Mouse (Mus musculus) forebrain, embryonic 15.5 days (tissue): ENCODE measurements around the gene Tas2r107. TPM values are rescaled to one million over a fixed set of nuclear protein-coding genes. Genes with fewer than 3 reads are reported as not detected.
"Not testable (repeated sequence)": the region's sequence is repeated elsewhere in the genome, so short reads cannot be mapped to it uniquely, and the experiment has no call there.

Experiments used
- ATAC-seq: fragments of 200-750 bp; cut with Nextera tagmentation; replicated peaks from 2 replicates; pipeline ENCODE4 v1.8.0; 2017; ENCODE audit warnings: mild to moderate bottlenecking, moderate TSS enrichment, moderate library complexity
- H3K27ac ChIP-seq: fragments of 300-500 bp; sonication (generic); replicated peaks from 2 replicates; pipeline ENCODE4 v1.5.1; 2015; ENCODE audit warnings: mild to moderate bottlenecking, inconsistent platforms
- H3K27me3 ChIP-seq: fragments of 300-500 bp; sonication (generic); 2 replicates; pipeline ENCODE4 v1.6.1; 2015; ENCODE audit warnings: inconsistent platforms
- H3K36me3 ChIP-seq: fragments of 300-500 bp; sonication (generic); 2 replicates; pipeline ENCODE4 v1.6.1; 2015; ENCODE audit warnings: mild to moderate bottlenecking, inconsistent platforms
- H3K4me1 ChIP-seq: fragments of 300-500 bp; sonication (generic); 2 replicates; pipeline ENCODE4 v1.6.1; 2015; ENCODE audit warnings: inconsistent platforms
- H3K4me2 ChIP-seq: fragments of 300-500 bp; sonication (generic); replicated peaks from 2 replicates; pipeline ENCODE4 v1.6.1; 2015; ENCODE audit warnings: mild to moderate bottlenecking, inconsistent platforms
- H3K4me3 ChIP-seq: fragments of 300-500 bp; sonication (generic); 2 replicates; pipeline ENCODE4 v1.5.1; 2015; ENCODE audit warnings: mild to moderate bottlenecking, inconsistent platforms
- H3K9ac ChIP-seq: fragments of 300-500 bp; sonication (generic); replicated peaks from 2 replicates; pipeline ENCODE4 v1.6.1; 2015; ENCODE audit warnings: mild to moderate bottlenecking, inconsistent platforms
- H3K9me3 ChIP-seq: fragments of 300-500 bp; sonication (generic); 2 replicates; pipeline ENCODE4 v1.6.1; 2016; ENCODE audit warnings: inconsistent platforms
- WGBS: fragments of 180-500 bp; shearing (Covaris S2); methylation state at CpG from one replicate; pipeline ENCODE4 v1.1.7; 2015; ENCODE audit warnings: mixed read lengths; 5-methylcytosine and 5-hydroxymethylcytosine counted together
- polyA plus RNA-seq: library from polyadenylated mRNA; unstranded; fragments of >200 nt; fragmentation: Nextera tagmentation; extraction: Ambion mirVana; gene quantifications from 2 replicates; pipeline ENCODE4 v1.2.1, GENCODE M21; 2015

Gene Tas2r107
- polyA plus RNA-seq, result not detected in 2 replicates

DNA sequence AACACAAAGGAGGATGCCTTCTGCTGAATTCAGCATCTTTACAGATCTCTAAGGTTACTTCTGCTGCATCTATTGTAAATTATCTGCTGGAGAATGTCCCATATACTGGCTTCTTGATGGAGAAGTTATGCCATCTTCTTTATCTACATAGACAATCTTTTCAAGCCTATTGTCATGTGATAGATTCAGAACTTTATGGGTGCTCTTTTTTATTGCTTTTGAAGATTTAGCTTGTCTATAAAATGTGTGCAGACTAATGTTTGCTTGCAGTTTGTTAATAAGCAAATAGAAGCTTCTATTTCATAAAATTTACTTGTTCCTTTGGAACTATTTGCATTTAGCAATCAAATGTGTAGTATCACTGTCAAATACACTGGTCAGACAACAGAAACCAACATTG is at the start of gene Tas2r107:
TSS of gene Tas2r107 (minus strand) at position 101 of the 400 bp plus-strand sequence.
- Histone ChIP-seq H3K4me1 (no peaks in the 10 kb centered on the region), H3K4me3 (no peak within 1 kb of the TSS), H3K27me3 (no peaks in the 10 kb centered on the region), H3K4me2 (no peak within 1 kb of the TSS), H3K36me3 (no peaks in the 10 kb centered on the region), H3K9me3 (peaks cover 22% of the 10 kb centered on the region), H3K27ac (no peak within 1 kb of the TSS), H3K9ac (no peak within 1 kb of the TSS)
- no peak for ATAC-seq

DNA sequence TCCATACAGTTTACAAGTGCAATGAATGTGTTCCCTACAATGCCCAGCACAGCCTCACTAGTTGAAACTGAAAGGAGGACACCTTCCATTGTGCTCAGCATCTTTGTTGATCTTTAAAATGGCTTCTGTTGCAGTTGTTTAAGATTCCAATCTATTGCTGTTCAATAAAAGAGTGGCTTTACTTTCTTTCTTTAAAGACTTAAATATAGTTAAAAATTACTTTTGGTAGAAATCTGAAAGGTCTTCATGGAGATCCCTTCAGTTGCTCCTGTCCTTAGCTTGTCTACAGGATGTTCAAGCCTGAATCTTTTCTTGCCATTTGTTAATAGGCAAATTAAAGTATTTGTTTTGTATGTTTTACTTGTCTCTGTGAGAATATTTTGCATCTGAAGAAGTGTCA is 30.0 kb upstream of the Tas2r107 start, which contains the start of gene Tas2r114:
TSS of gene Tas2r114 (minus strand) at position 101 of the 400 bp plus-strand sequence.
- Histone ChIP-seq H3K36me3 (no peaks in the 10 kb centered on the region), H3K27ac (no peak within 1 kb of the TSS), H3K4me3 (no peak within 1 kb of the TSS), H3K9ac (no peak within 1 kb of the TSS), H3K9me3 (peaks cover 12% of the 10 kb centered on the region), H3K27me3 (no peaks in the 10 kb centered on the region), H3K4me2 (no peak within 1 kb of the TSS), H3K4me1 (no peaks in the 10 kb centered on the region)
- ATAC-seq, result no peak

DNA sequence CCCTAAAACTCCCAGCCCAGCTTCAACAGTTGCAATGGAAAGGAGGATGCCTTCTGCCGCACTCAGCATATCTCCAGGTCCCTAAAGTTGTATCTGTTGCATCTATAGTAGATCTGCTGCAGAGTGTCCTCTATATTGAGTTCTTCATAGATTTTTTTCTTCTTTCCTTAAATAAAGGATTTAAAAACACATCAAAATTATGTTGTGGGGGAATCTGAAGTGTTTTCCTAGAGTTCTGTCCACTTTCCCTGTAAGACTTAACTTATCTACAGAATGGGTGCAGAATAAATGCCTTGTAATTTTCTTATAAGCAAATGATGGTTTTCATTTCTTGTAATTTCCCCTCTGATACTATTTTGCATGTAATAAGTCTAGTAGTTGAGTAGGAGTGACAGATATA is 27.4 kb upstream of the Tas2r107 start, which contains the start of gene Tas2r105:
TSS of gene Tas2r105 (minus strand) at position 101 of the 400 bp plus-strand sequence.
- Histone ChIP-seq H3K4me2 (no peak within 1 kb of the TSS), H3K4me3 (no peak within 1 kb of the TSS), H3K4me1 (no peaks in the 10 kb centered on the region), H3K36me3 (no peaks in the 10 kb centered on the region), H3K27me3 (no peaks in the 10 kb centered on the region), H3K27ac (no peak within 1 kb of the TSS), H3K9me3 (peaks cover 8% of the 10 kb centered on the region; the same call in 1 of the 2 replicates), H3K9ac (no peak within 1 kb of the TSS)
- 77% methylated on average over 1 of the region's 1 CpGs for WGBS
- ATAC-seq, result no peak

DNA sequence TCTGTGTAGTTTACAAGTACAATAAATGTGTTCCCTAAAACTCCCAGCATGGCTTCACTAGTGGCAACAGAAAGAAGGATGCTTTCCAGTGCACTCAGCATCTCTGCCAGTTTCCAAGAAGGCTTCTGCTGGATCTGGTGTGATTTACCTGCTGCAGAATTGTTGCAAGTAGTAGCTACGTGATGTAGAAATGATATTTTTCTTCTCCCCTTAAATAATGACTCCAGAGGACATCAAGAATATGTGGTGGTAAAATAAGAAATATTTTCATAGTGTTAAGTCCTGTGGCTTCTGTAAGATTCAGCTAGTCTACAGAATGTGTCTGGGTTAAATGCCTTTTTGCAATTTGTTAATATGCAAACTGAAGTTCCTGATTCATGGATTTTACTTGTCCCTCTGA is 25.7 kb upstream of the Tas2r107 start, which contains the start of gene Tas2r104:
TSS of gene Tas2r104 (minus strand) at position 101 of the 400 bp plus-strand sequence.
- no peak for ATAC-seq
- Histone ChIP-seq H3K27ac (no peak within 1 kb of the TSS), H3K9ac (no peak within 1 kb of the TSS), H3K9me3 (peaks cover 5% of the 10 kb centered on the region; the same call in 1 of the 2 replicates), H3K4me2 (no peak within 1 kb of the TSS), H3K36me3 (no peaks in the 10 kb centered on the region), H3K27me3 (no peaks in the 10 kb centered on the region), H3K4me1 (no peaks in the 10 kb centered on the region), H3K4me3 (no peak within 1 kb of the TSS)
- 89% methylated on average over 1 of the region's 1 CpGs for WGBS

DNA sequence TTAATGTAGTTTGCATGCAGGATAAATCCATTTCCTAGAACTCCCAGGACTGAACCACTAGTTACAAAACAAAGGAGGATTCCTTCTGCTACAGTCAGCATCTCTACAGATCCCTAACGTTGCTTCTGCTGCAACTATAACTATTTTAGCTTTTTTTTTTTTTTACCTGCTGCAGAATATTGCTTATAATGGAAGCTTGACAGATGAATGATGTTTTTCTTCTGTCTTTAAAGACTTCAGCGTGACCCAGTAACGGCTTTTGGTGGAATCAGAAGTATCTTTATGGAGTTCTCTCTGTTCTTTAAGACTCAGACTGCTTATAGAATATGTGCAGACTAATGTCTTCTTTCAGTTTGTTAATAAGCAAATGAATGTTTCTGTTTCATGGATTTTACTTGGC is 18.8 kb upstream of the Tas2r107 start, which contains the start of gene Tas2r106:
TSS of gene Tas2r106 (minus strand) at position 101 of the 400 bp plus-strand sequence.
- H3K4me1 ChIP-seq, result no peaks in the 10 kb centered on the region
- no peak within 1 kb of the TSS for H3K4me3 ChIP-seq
- WGBS, result 73% methylated on average over 3 of the region's 3 CpGs
- H3K9me3 ChIP-seq, result peaks cover 13% of the 10 kb centered on the region; the same call in 1 of the 2 replicates
- H3K4me2 ChIP-seq, result no peak within 1 kb of the TSS
- H3K36me3 ChIP-seq, result no peaks in the 10 kb centered on the region
- ATAC-seq, result no peak
- H3K9ac ChIP-seq, result no peak within 1 kb of the TSS
- no peak within 1 kb of the TSS for H3K27ac ChIP-seq
- no peaks in the 10 kb centered on the region for H3K27me3 ChIP-seq

DNA sequence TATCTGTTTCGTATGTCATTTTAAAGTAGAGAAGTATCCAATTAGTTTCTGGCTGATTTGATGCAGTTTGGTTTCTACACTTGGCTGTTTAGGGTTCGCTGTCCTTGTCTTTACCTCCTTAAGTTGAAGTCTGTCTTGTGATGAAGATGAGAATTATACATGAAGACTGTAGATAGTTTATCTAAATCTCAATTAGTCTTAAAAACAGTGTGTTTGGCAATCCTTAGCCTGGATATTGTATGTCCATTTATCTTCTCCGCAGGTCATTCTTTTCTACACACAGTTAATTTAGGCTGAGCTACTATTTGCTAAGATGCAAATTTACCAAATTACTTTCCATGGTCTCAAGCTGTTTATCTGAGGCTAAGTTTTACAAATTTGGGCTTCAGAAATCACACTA is 29.1 kb downstream of the Tas2r107 start, which contains the start of gene Tas2r130:
TSS of gene Tas2r130 (minus strand) at position 101 of the 400 bp plus-strand sequence.
- H3K9ac ChIP-seq, result no peak within 1 kb of the TSS
- H3K36me3 ChIP-seq, result no peaks in the 10 kb centered on the region
- H3K4me3 ChIP-seq, result no peak within 1 kb of the TSS
- no peak for ATAC-seq
- H3K4me2 ChIP-seq, result no peak within 1 kb of the TSS
- H3K9me3 ChIP-seq, result no peaks in the 10 kb centered on the region
- no peak within 1 kb of the TSS for H3K27ac ChIP-seq
- WGBS, result 77% methylated on average over 3 of the region's 3 CpGs
- no peaks in the 10 kb centered on the region for H3K27me3 ChIP-seq
- no peaks in the 10 kb centered on the region for H3K4me1 ChIP-seq

DNA sequence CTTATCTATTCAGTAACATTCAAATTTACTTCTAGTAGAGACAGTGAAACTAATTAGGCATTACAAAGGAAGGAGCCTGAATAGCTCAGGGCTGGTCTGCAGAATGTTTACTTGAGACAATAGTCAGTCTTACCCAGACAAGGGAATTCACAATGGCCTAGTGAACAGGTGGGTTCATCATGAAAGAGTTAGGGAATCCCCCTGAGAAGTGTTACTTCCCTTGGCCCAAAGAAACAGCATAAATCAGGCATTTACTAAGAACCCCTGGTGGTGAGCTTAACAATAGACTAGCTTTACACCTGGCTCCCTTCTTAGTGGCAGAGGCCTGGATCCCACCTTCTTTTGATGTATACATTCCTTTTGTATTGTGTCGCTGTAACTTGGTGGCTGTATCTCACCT is 50.0 kb downstream of the Tas2r107 start:
- not testable (repeated sequence) for H3K9me3 ChIP-seq, H3K4me2 ChIP-seq, H3K27ac ChIP-seq, H3K36me3 ChIP-seq, H3K27me3 ChIP-seq, H3K4me1 ChIP-seq, ATAC-seq, H3K4me3 ChIP-seq, H3K9ac ChIP-seq
- WGBS, result 77% methylated on average over 1 of the region's 1 CpGs

Other genes starting within 250 kb of the Tas2r107 start
- not detected in 2 replicates for gene 5430401F13Rik, start 173.7 kb downstream of the Tas2r107 start, polyA plus RNA-seq
- not detected in 2 replicates for gene Gm6619, start 173.7 kb downstream of the Tas2r107 start, polyA plus RNA-seq
- not detected in 2 replicates for gene Tas2r130, start 29.2 kb downstream of the Tas2r107 start, polyA plus RNA-seq
- gene Tas2r106, start 18.7 kb upstream of the Tas2r107 start, polyA plus RNA-seq, result not detected in 2 replicates
- not detected in 2 replicates for gene Tas2r104, start 25.6 kb upstream of the Tas2r107 start, polyA plus RNA-seq
- gene Tas2r105, start 27.3 kb upstream of the Tas2r107 start, polyA plus RNA-seq, result not detected in 2 replicates
- not detected in 2 replicates for gene Tas2r114, start 29.9 kb upstream of the Tas2r107 start, polyA plus RNA-seq